Mouse (Mus musculus) liver, adult 2 months (tissue): ENCODE results near the gene Ppm1h.

ENCODE experiments used
- CTCF ChIP-seq: fragments of 200-500 bp; IDR thresholded peaks from 2 replicates; pipeline ENCODE4 v1.5.1; 2011; ENCODE audit warnings: low read depth, low read length, control low read depth
- POLR2A ChIP-seq: fragments of 200-500 bp; IDR thresholded peaks from 2 replicates; pipeline ENCODE4 v1.6.1; 2011; ENCODE audit warnings: low read length, control low read depth; ENCODE audit not compliant: insufficient read depth; ENCODE audit errors: extremely low read depth

- TF ChIP-seq CTCF (no peak), POLR2A (no peak)
Observed at GRCm38 (mm10) chr10:122789648-122790170, 111.1 kb downstream of the Ppm1h start.
